Mouse (Mus musculus) T-helper 1 cell (primary cell): ENCODE results near the gene Rptor.

Experiments
- in situ Hi-C: fragments of 300-600 bp; cut with MboI, MseI; formaldehyde crosslinking; loops from one replicate; pipeline ENCODE4 v1.15.1; 2025; ENCODE audit warnings: high pct_unique_total_duplicates

The Rptor gene

GRCm38 (mm10) chr11:119848189-119848588, 245.5 kb downstream of the Rptor start:
- in situ Hi-C loops = no loop called here

- in situ Hi-C loops = no loop called here
These were observed 253.3 kb downstream of the Rptor start for GRCm38 (mm10) chr11:119855999-119856398.

GRCm38 (mm10) chr11:119862523-119863299, 260.0 kb downstream of the Rptor start:
- in situ Hi-C loops = no loop called here

- in situ Hi-C loops = no loop called here
These were observed 260.7 kb downstream of the Rptor start for GRCm38 (mm10) chr11:119863421-119863821.

- in situ Hi-C loops = no loop called here
These were observed 264.1 kb downstream of the Rptor start for GRCm38 (mm10) chr11:119866837-119867236.

- in situ Hi-C loops = no loop called here
These were observed 265.4 kb downstream of the Rptor start for GRCm38 (mm10) chr11:119868138-119868537.

GRCm38 (mm10) chr11:119868556-119868955, 265.9 kb downstream of the Rptor start:
- in situ Hi-C loops = no loop called here

GRCm38 (mm10) chr11:119871141-119871540, 268.4 kb downstream of the Rptor start:
- in situ Hi-C loops = no loop called here

- in situ Hi-C loops = no loop called here
These were observed 270.9 kb downstream of the Rptor start for GRCm38 (mm10) chr11:119873643-119874042.

- in situ Hi-C loops = no loop called here
These were observed 272.1 kb downstream of the Rptor start for GRCm38 (mm10) chr11:119874841-119875240.

GRCm38 (mm10) chr11:119875685-119876084, 273.0 kb downstream of the Rptor start:
- in situ Hi-C loops = no loop called here

- in situ Hi-C loops = no loop called here
These were observed 274.4 kb downstream of the Rptor start for GRCm38 (mm10) chr11:119877124-119877523.

GRCm38 (mm10) chr11:119879573-119879972, 276.9 kb downstream of the Rptor start:
- in situ Hi-C loops = no loop called here

- in situ Hi-C loops = no loop called here
These were observed 280.9 kb downstream of the Rptor start for GRCm38 (mm10) chr11:119883646-119884045.

GRCm38 (mm10) chr11:119889966-119890365, 287.3 kb downstream of the Rptor start:
- in situ Hi-C loops = loop anchor here (10.0 kb wide), 1 partner anchor 375 kb away; no protein-coding TSS in a partner anchor

GRCm38 (mm10) chr11:119891601-119892215, 289.0 kb downstream of the Rptor start:
- in situ Hi-C loops = loop anchor here (10.0 kb wide), 1 partner anchor 377 kb away; no protein-coding TSS in a partner anchor

- in situ Hi-C loops = loop anchor here (10.0 kb wide), 1 partner anchor 379 kb away; no protein-coding TSS in a partner anchor
These were observed 291.0 kb downstream of the Rptor start for GRCm38 (mm10) chr11:119893667-119894236.

- in situ Hi-C loops = loop anchor here (10.0 kb wide), 1 partner anchor 380 kb away; no protein-coding TSS in a partner anchor
These were observed 291.9 kb downstream of the Rptor start for GRCm38 (mm10) chr11:119894634-119895033.

GRCm38 (mm10) chr11:119897041-119897440, 294.3 kb downstream of the Rptor start:
- in situ Hi-C loops = loop anchor here (10.0 kb wide), 1 partner anchor 382 kb away; no protein-coding TSS in a partner anchor

- in situ Hi-C loops = loop anchor here (10.0 kb wide), 1 partner anchor 384 kb away; no protein-coding TSS in a partner anchor
These were observed 296.3 kb downstream of the Rptor start for GRCm38 (mm10) chr11:119898976-119899375.

- in situ Hi-C loops = no loop called here
These were observed 298.5 kb downstream of the Rptor start for GRCm38 (mm10) chr11:119901174-119901573.

- in situ Hi-C loops = no loop called here
These were observed 300.2 kb downstream of the Rptor start for GRCm38 (mm10) chr11:119902891-119903290.
